ENCODE assay signal across 19 mouse cellular contexts in genomic region chr4:148378491-148378890, GRCm38 (mm10).
DNase-seq lines count a peak whose midpoint lies in the region; ATAC-seq lines count a peak whose summit lies in the region.
"Had no signal": no experiment of that assay in that cellular context is flagged by ENCODE, and none has a peak within 500 bp of the region (broad histone marks: within the 10 kb centered on the region; RNA-seq: fewer than 3 reads in every experiment).

No protein-coding gene starts in this region.

- H3K27me3 ChIP-seq in forebrain, embryonic 10.5 days (ENCODE audit: poor library complexity, severe bottlenecking), result no peaks in the 10 kb centered on the region
- H3K27me3 ChIP-seq in forebrain, embryonic 14.5 days (replicated peaks; ENCODE audit: control insufficient read depth, insufficient read depth, low read length), result no peaks in the 10 kb centered on the region
- H3K27me3 ChIP-seq in hindbrain, embryonic 13.5 days, result no peaks in the 10 kb centered on the region
- no peaks in the 10 kb centered on the region for H3K27me3 ChIP-seq in hindbrain, embryonic 12.5 days
- H3K27me3 ChIP-seq in midbrain, embryonic 13.5 days, result no peaks in the 10 kb centered on the region
- no peaks in the 10 kb centered on the region for H3K27me3 ChIP-seq in midbrain, embryonic 16.5 days (ENCODE audit: control insufficient read depth, insufficient read depth, low read depth, low read length)
- no peaks in the 10 kb centered on the region for H3K27me3 ChIP-seq in hindbrain, embryonic 16.5 days (replicated peaks; ENCODE audit: control insufficient read depth, insufficient read depth, low read length)
- H3K27me3 ChIP-seq: Patski had no signal

- H3K4me3 ChIP-seq in forebrain, embryonic 10.5 days, result no peak overlapping the region
- H3K4me3 ChIP-seq in forebrain, embryonic 14.5 days (ENCODE audit: low read depth, low read length), result no peak overlapping the region
- no peak overlapping the region for H3K4me3 ChIP-seq in hindbrain, embryonic 13.5 days
- no peak overlapping the region for H3K4me3 ChIP-seq in hindbrain, embryonic 12.5 days
- no peak overlapping the region for H3K4me3 ChIP-seq in midbrain, embryonic 13.5 days (replicated peaks)
- no peak overlapping the region for H3K4me3 ChIP-seq in midbrain, embryonic 16.5 days (ENCODE audit: low read depth, low read length)
- no peak overlapping the region for H3K4me3 ChIP-seq in hindbrain, embryonic 16.5 days (ENCODE audit: low read length)
- H3K4me3 ChIP-seq: embryonic facial prominence, embryonic 10.5 days; heart, embryonic 13.5 days had no signal

- ATAC-seq in forebrain, embryonic 14.5 days, result no peak
- ATAC-seq in hindbrain, embryonic 13.5 days (ENCODE audit: low FRiP score), result no peak
- no peak for ATAC-seq in hindbrain, embryonic 12.5 days (ENCODE audit: low FRiP score)
- peak; percentile 28; the same call in 1 of the 2 replicates for ATAC-seq in midbrain, embryonic 13.5 days
- ATAC-seq in midbrain, embryonic 16.5 days, result no peak
- ATAC-seq in hindbrain, embryonic 16.5 days, result peak; percentile 5; the same call in 1 of the 2 replicates
- ATAC-seq: activated CD4-positive, CD25-positive, alpha-beta regulatory T cell, adult 4 months; intestine, embryonic 16.5 days; Patski had no signal

- H3K4me1 ChIP-seq in forebrain, embryonic 10.5 days, result peaks cover 48% of the 10 kb centered on the region
- peaks cover 10% of the 10 kb centered on the region for H3K4me1 ChIP-seq in forebrain, embryonic 14.5 days (ENCODE audit: control insufficient read depth, insufficient read depth, low read length)
- peaks cover 37% of the 10 kb centered on the region for H3K4me1 ChIP-seq in hindbrain, embryonic 13.5 days (replicated peaks)
- peaks cover 29% of the 10 kb centered on the region for H3K4me1 ChIP-seq in hindbrain, embryonic 12.5 days
- H3K4me1 ChIP-seq in midbrain, embryonic 13.5 days (replicated peaks), result peaks cover 39% of the 10 kb centered on the region
- H3K4me1 ChIP-seq in midbrain, embryonic 16.5 days (ENCODE audit: control insufficient read depth, insufficient read depth, low read length), result peaks cover 8% of the 10 kb centered on the region
- H3K4me1 ChIP-seq in hindbrain, embryonic 16.5 days (ENCODE audit: control insufficient read depth, insufficient read depth, low read depth, low read length), result peaks cover 13% of the 10 kb centered on the region

- H3K27ac ChIP-seq in forebrain, embryonic 10.5 days, result peak overlapping the region; percentile 75; the same call in 1 of the 2 replicates
- no peak overlapping the region for H3K27ac ChIP-seq in forebrain, embryonic 14.5 days (ENCODE audit: low read depth, low read length)
- H3K27ac ChIP-seq in hindbrain, embryonic 13.5 days, result peak overlapping the region; percentile 12; the same call in 1 of the 2 replicates
- no peak overlapping the region for H3K27ac ChIP-seq in hindbrain, embryonic 12.5 days
- H3K27ac ChIP-seq in midbrain, embryonic 13.5 days, result no peak overlapping the region
- H3K27ac ChIP-seq in midbrain, embryonic 16.5 days (ENCODE audit: low read length), result no peak overlapping the region
- 0 out of 2 replicates have a peak overlapping the region, but pooled peaks have one; percentile 12 for H3K27ac ChIP-seq in hindbrain, embryonic 16.5 days (ENCODE audit: low read depth, low read length)
- H3K27ac ChIP-seq: embryonic facial prominence, embryonic 10.5 days; heart, embryonic 13.5 days had no signal

- WGBS in forebrain, embryonic 10.5 days, result 85% methylated on average over 11 of the region's 11 CpGs
- 50% methylated on average over 11 of the region's 11 CpGs for WGBS in forebrain, embryonic 14.5 days
- WGBS in hindbrain, embryonic 13.5 days, result 71% methylated on average over 11 of the region's 11 CpGs
- 78% methylated on average over 11 of the region's 11 CpGs for WGBS in hindbrain, embryonic 12.5 days
- 76% methylated on average over 11 of the region's 11 CpGs for WGBS in midbrain, embryonic 13.5 days
- 64% methylated on average over 11 of the region's 11 CpGs for WGBS in midbrain, embryonic 16.5 days
- WGBS in hindbrain, embryonic 16.5 days, result 51% methylated on average over 11 of the region's 11 CpGs

- no peak overlapping the region for H3K4me2 ChIP-seq in forebrain, embryonic 14.5 days (ENCODE audit: low read length)
- no peak overlapping the region for H3K4me2 ChIP-seq in hindbrain, embryonic 13.5 days
- H3K4me2 ChIP-seq in hindbrain, embryonic 12.5 days (replicated peaks), result no peak overlapping the region
- H3K4me2 ChIP-seq in midbrain, embryonic 13.5 days (replicated peaks), result no peak overlapping the region
- H3K4me2 ChIP-seq in midbrain, embryonic 16.5 days (ENCODE audit: low read length), result no peak overlapping the region
- no peak overlapping the region for H3K4me2 ChIP-seq in hindbrain, embryonic 16.5 days (ENCODE audit: low read length)
- H3K4me2 ChIP-seq: heart, embryonic 13.5 days had no signal

- H3K36me3 ChIP-seq in forebrain, embryonic 10.5 days (replicated peaks), result no peaks in the 10 kb centered on the region
- no peaks in the 10 kb centered on the region for H3K36me3 ChIP-seq in forebrain, embryonic 14.5 days (ENCODE audit: control insufficient read depth, insufficient read depth, low read length)
- H3K36me3 ChIP-seq in hindbrain, embryonic 13.5 days, result no peaks in the 10 kb centered on the region
- no peaks in the 10 kb centered on the region for H3K36me3 ChIP-seq in hindbrain, embryonic 12.5 days
- no peaks in the 10 kb centered on the region for H3K36me3 ChIP-seq in midbrain, embryonic 13.5 days
- no peaks in the 10 kb centered on the region for H3K36me3 ChIP-seq in midbrain, embryonic 16.5 days (ENCODE audit: control insufficient read depth, insufficient read depth, low read length)
- no peaks in the 10 kb centered on the region for H3K36me3 ChIP-seq in hindbrain, embryonic 16.5 days (ENCODE audit: control insufficient read depth, insufficient read depth, low read length)
- H3K36me3 ChIP-seq: embryonic facial prominence, embryonic 10.5 days; heart, embryonic 13.5 days had no signal

- no peak for DNase-seq in forebrain, embryonic 10.5 days (ENCODE audit: extremely low spot score, low spot score)
- no peak for DNase-seq in forebrain, embryonic 14.5 days (ENCODE audit: low spot score)
- DNase-seq in adrenal gland, adult 2 months, result no peak
- DNase-seq: adrenal gland, postnatal 25 days; cerebellum, adult 2 months; gastrocnemius, postnatal 36 days; heart, adult 11 months; heart, postnatal 36 days; kidney, adult 2 months had no signal

- peaks cover 13% of the 10 kb centered on the region; the same call in 1 of the 2 replicates for H3K9me3 ChIP-seq in forebrain, embryonic 10.5 days
- H3K9me3 ChIP-seq in forebrain, embryonic 14.5 days (replicated peaks; ENCODE audit: control insufficient read depth, low read length), result no peaks in the 10 kb centered on the region
- no peaks in the 10 kb centered on the region for H3K9me3 ChIP-seq in hindbrain, embryonic 13.5 days
- H3K9me3 ChIP-seq in hindbrain, embryonic 12.5 days (replicated peaks), result 0 out of 2 replicates have a peak, but pooled peaks cover 4% of the 10 kb centered on the region
- 0 out of 2 replicates have a peak, but pooled peaks cover 4% of the 10 kb centered on the region for H3K9me3 ChIP-seq in midbrain, embryonic 13.5 days
- no peaks in the 10 kb centered on the region for H3K9me3 ChIP-seq in midbrain, embryonic 16.5 days (replicated peaks; ENCODE audit: control insufficient read depth, low read length, poor library complexity, severe bottlenecking)
- H3K9me3 ChIP-seq in hindbrain, embryonic 16.5 days (ENCODE audit: control insufficient read depth, low read length), result peaks cover 3% of the 10 kb centered on the region; the same call in 1 of the 2 replicates
- H3K9me3 ChIP-seq: heart, embryonic 13.5 days had no signal

- H3K9ac ChIP-seq in forebrain, embryonic 14.5 days (ENCODE audit: low read length), result no peak overlapping the region
- 0 out of 2 replicates have a peak overlapping the region, but pooled peaks have one; percentile 9 for H3K9ac ChIP-seq in hindbrain, embryonic 13.5 days
- H3K9ac ChIP-seq in hindbrain, embryonic 12.5 days, result no peak overlapping the region
- H3K9ac ChIP-seq in midbrain, embryonic 13.5 days (replicated peaks), result no peak overlapping the region
- H3K9ac ChIP-seq in midbrain, embryonic 16.5 days (ENCODE audit: low read depth, low read length), result no peak overlapping the region
- H3K9ac ChIP-seq in hindbrain, embryonic 16.5 days (ENCODE audit: low read depth, low read length), result 0 out of 2 replicates have a peak overlapping the region, but pooled peaks have one; percentile 0
- H3K9ac ChIP-seq: heart, embryonic 13.5 days had no signal

Comparison
In these comparisons a context has a peak if more than half of its experiments do, and no peak if none do; other contexts are left out.
1. H3K27ac ChIP-seq: peak in forebrain, embryonic 10.5 days (single experiment), hindbrain, embryonic 13.5 days (single experiment) and hindbrain, embryonic 16.5 days (single experiment); none in forebrain, embryonic 14.5 days (single experiment), hindbrain, embryonic 12.5 days (single experiment), midbrain, embryonic 13.5 days (single experiment) and midbrain, embryonic 16.5 days (single experiment).
2. ATAC-seq: peak in midbrain, embryonic 13.5 days (single experiment) and hindbrain, embryonic 16.5 days (single experiment); none in forebrain, embryonic 14.5 days (single experiment), hindbrain, embryonic 13.5 days (single experiment), hindbrain, embryonic 12.5 days (single experiment) and midbrain, embryonic 16.5 days (single experiment).
3. H3K9ac ChIP-seq: peak in hindbrain, embryonic 13.5 days (single experiment) and hindbrain, embryonic 16.5 days (single experiment); none in forebrain, embryonic 14.5 days (single experiment), hindbrain, embryonic 12.5 days (single experiment), midbrain, embryonic 13.5 days (single experiment) and midbrain, embryonic 16.5 days (single experiment).